Mouse (Mus musculus) heart, embryonic 13.5 days (tissue): ENCODE measurements around the gene Ifitm5. TPM values are rescaled to one million over a fixed set of nuclear protein-coding genes. Genes with fewer than 3 reads are reported as not detected.

Source experiments
- polyA plus RNA-seq: library from polyadenylated mRNA; unstranded; fragments of >200 nt; fragmentation: Nextera tagmentation; extraction: Ambion mirVana; gene quantifications from 2 replicates; pipeline ENCODE4 v1.2.1, GENCODE M21; 2015

Ifitm5 gene
- polyA plus RNA-seq, 1 experiment from 2014 or later: 1.2 TPM

Other genes starting within 250 kb of the Ifitm5 start
- gene Cyp2e1, start 186.6 kb downstream of the Ifitm5 start, polyA plus RNA-seq: not detected in 2 replicates
- 0.23 and 0.29 TPM in 2 replicates for gene Syce1, start 162.4 kb downstream of the Ifitm5 start, polyA plus RNA-seq
- 0.66 and 0.90 TPM in 2 replicates for gene Zfp941, start 128.1 kb downstream of the Ifitm5 start, polyA plus RNA-seq
- gene Urah, start 115.3 kb downstream of the Ifitm5 start, polyA plus RNA-seq: 0.24 and 0.90 TPM in 2 replicates
- not detected in 2 replicates for gene Scgb1c1, start 104.7 kb downstream of the Ifitm5 start, polyA plus RNA-seq
- gene Odf3, start 102.5 kb downstream of the Ifitm5 start, polyA plus RNA-seq: 0.09 TPM in 1 of 2 replicates, not detected in the other
- not detected in 2 replicates for gene Gm45785, start 94.0 kb downstream of the Ifitm5 start, polyA plus RNA-seq
- 40.1 and 46.2 TPM in 2 replicates for gene Ric8a, start 93.3 kb downstream of the Ifitm5 start, polyA plus RNA-seq
- 28.6 and 29.0 TPM in 2 replicates for gene Bet1l, start 92.7 kb downstream of the Ifitm5 start, polyA plus RNA-seq
- 164 and 190 TPM in 2 replicates for gene Psmd13, start 68.3 kb downstream of the Ifitm5 start, polyA plus RNA-seq
- 40.7 and 48.7 TPM in 2 replicates for gene Sirt3, start 68.0 kb downstream of the Ifitm5 start, polyA plus RNA-seq
- gene Cox8b, start 49.8 kb downstream of the Ifitm5 start, polyA plus RNA-seq: 142 and 148 TPM in 2 replicates
- 0.05 and 0.20 TPM in 2 replicates for gene Nlrp6, start 29.4 kb downstream of the Ifitm5 start, polyA plus RNA-seq
- 13.1 and 13.8 TPM in 2 replicates for gene Pgghg, start 8.9 kb downstream of the Ifitm5 start, polyA plus RNA-seq
- gene Gm45717, start 5.6 kb upstream of the Ifitm5 start, polyA plus RNA-seq: not detected in 2 replicates
- gene Ifitm2, start 5.7 kb upstream of the Ifitm5 start, polyA plus RNA-seq: 505 and 535 TPM in 2 replicates
- 9.7 and 15.9 TPM in 2 replicates for gene Ifitm1, start 16.9 kb upstream of the Ifitm5 start, polyA plus RNA-seq
- gene Ifitm3, start 60.5 kb upstream of the Ifitm5 start, polyA plus RNA-seq: 73.2 and 78.1 TPM in 2 replicates
- 0.24 and 0.31 TPM in 2 replicates for gene Ifitm6, start 67.6 kb upstream of the Ifitm5 start, polyA plus RNA-seq
- gene Gm17387, start 78.8 kb upstream of the Ifitm5 start, polyA plus RNA-seq: not detected in 2 replicates
- gene B4galnt4, start 110.8 kb upstream of the Ifitm5 start, polyA plus RNA-seq: 1.6 and 2.7 TPM in 2 replicates
- 0.31 and 0.72 TPM in 2 replicates for gene Pkp3, start 127.9 kb upstream of the Ifitm5 start, polyA plus RNA-seq
- gene Sigirr, start 150.3 kb upstream of the Ifitm5 start, polyA plus RNA-seq: 3.4 and 3.5 TPM in 2 replicates
- gene Ano9, start 167.5 kb upstream of the Ifitm5 start, polyA plus RNA-seq: 0.21 and 0.23 TPM in 2 replicates
- gene Ptdss2, start 172.1 kb upstream of the Ifitm5 start, polyA plus RNA-seq: 57.9 and 66.4 TPM in 2 replicates
- 92.2 and 102 TPM in 2 replicates for gene Rnh1, start 222.6 kb upstream of the Ifitm5 start, polyA plus RNA-seq
- 67.5 and 90.7 TPM in 2 replicates for gene Hras, start 243.7 kb upstream of the Ifitm5 start, polyA plus RNA-seq
- 3.1 and 3.3 TPM in 2 replicates for gene Lrrc56, start 243.9 kb upstream of the Ifitm5 start, polyA plus RNA-seq